Mouse (Mus musculus): ENCODE results near the gene Tcp11l2.

Gene Tcp11l2

DNA sequence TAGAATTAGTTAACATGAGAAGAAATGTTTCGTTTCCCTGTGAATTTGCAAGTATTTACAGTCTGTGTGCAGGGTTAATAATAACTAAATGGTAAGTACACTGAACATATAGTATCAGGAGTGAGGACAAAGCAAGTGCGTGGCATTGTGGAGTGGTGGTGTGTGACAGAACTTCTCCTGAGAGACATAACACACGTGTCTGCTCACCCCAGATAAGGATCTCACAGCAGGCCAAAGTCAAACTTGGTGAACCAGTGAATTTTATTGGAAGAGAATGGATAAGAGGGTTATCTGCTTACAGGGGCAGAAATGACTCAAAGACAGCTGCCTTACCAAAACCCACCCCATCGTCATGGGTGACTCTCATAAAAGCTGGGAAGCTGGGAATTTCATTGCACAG lies 72.5 kb downstream of the Tcp11l2 start:
- DNase-seq (ENCODE audit: extremely low read depth, low read depth, low spot score): no peak

DNA sequence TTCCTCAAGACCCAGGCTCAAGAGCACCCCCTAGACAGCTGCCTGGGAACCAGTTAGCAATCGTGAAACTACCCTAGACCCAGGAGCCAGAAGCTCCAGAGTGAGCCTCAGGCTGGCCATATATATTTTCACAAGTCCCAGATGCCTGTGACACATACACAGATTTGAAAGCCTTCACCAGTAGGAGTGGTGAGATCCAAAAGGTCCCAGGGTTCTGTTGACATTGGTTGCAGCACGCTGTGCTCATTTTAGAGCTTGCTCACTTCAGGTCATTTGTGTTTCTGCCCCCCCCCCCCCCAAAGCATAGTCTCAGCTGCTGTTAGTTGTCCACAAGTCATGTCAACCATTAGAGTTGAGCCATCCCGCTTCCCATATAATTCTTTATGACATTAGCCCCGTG lies 77.6 kb downstream of the Tcp11l2 start:
- DNase-seq (ENCODE audit: extremely low read depth, low read depth, low spot score): no peak

DNA sequence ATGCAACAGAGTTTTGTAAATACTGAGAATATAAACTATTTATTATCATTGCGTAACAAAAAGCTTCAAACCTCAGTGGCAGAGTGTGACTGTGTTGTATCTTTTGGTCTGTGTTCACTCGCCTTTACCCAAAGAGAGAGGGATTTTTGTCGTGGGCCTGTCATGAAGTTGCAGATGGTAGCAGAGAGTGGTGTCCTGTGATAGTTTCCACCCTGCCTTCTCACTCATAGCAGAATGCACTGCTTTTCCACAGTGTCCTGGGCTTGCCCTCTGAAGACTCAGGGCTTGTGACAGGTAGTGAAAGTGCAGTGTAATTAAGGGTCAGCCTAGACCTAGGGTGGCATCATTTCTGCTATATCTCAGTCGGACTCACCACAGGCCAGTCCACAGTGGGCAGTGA lies 78.3 kb downstream of the Tcp11l2 start:
- no peak for DNase-seq (ENCODE audit: extremely low read depth, low read depth, low spot score)

DNA sequence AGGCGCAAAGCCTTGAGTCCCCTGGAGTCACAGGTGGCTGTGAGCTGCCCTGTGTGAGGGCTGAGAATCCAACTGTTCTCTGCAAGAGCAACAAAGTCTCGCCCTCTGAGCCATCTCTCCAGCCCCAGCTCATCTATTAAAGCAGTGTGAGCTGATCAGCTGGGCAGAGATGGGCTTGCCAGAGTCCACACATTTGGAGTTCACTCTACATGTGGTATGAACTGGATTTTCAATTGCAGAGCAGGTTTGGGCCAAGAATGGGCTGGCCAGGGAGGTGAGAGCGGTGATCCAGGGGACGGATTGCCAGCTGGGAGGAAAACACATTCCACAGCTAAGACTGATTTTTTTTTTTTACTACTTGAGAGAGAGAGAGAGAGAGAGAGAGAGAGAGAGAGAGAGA lies 80.2 kb downstream of the Tcp11l2 start:
- DNase-seq (ENCODE audit: extremely low read depth, low read depth, low spot score): no peak

DNA sequence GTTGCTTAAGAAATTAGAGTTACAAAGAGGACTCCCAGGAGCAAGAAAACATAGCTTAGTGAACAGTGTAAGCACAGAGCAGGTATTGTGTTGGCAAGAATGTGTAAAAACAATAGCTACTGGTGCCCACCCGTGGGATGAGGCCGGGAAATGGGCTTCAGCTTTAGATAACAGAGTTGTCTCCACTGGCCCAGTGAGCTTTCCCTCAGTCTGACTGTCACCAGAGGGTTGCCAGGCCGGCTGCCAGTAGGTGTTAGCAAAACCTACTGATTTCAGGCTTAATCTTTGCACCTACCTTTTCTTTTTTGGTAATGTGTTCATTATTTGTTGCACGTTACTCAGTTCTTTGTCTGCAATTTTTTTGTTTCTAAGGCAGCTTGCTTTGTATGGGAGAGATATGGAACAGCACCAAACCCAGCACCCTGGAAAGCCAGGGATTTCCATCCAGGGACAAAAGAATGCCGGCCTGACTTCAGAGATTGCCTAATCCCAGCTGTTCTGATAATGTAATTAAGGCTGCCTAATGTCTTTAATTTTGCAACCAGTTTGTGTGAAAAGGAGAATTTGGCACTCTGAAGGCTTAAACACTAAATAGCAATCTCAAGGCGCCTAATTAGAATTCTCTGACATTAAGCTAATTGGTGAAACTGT lies 81.1 kb downstream of the Tcp11l2 start:
- no peak for DNase-seq (ENCODE audit: extremely low read depth, low read depth, low spot score)

DNA sequence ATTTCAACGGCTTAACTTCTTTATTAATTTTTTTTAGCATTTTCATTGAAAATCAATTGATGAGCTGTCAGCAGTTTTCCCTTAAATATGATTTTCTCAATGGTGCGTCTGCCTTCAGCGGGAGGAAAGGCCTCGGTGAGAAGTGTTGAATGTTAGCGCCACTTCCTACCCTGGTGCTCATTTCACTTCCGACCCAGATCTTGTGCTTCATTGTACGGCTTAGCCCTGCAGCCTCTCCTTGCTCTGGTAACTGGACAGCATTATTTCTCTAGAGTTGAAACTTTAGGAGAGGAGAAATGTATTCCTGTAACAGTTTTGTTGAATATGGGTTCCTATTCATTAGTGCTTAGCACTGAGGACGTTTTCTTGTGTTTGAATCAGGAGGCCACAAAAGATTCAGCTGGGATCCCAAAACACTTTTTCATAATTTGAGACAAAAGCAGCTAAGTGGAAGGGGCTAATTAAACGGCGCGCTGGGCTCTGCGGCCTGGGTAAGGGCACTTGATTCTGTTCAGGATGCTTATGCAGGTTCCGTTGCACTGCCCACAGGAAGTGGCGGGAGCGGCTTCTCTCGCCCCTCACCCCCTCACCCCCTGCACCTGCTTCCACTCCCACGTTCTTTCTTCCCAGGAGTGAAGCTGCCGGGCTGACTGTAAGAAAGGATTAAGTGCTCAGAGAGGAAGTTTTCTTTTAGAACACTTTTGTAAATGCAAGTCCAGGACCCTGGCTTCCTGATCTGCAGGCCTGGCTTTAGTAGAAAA lies 81.8 kb downstream of the Tcp11l2 start:
- DNase-seq (ENCODE audit: extremely low read depth, low read depth, low spot score): no peak

DNA sequence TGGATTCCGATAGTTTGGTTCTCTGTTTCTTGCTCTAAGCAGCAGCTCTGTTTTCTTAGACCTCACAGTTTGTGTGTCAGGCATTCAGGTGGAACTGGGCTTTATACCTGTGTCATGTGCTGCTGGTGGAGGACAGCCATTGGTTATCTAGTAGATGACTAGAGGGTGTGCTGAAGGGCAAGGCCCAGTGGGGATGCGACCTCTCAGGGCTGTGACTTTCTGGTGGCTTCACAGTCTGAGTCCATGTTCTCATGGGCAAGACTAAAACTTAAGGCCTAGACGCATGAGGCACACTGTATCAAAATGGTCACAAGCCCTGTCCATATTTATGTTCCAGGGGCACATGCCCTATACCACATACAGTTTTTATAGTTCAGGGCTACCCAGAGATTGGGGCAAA lies 82.9 kb downstream of the Tcp11l2 start:
- no peak for DNase-seq (ENCODE audit: extremely low read depth, low read depth, low spot score)

DNA sequence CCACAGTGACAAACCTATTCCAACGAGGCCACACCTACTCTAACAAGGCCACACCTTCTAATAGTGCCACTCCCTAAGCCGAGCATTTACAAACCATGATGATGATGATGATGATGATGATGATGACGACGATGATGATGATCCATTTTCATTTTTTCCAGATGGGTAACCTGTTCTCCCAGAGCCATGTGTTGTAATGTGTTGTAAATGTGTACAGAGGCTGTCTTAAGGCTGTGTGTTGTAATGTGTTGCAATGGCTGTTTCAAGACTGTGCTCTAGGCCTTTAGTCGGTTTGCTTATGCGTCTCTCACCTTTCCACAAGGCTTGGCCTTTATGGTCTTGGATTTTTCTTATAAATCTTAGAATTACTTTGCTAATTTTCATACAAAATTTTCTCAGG lies 85.7 kb downstream of the Tcp11l2 start:
- DNase-seq (ENCODE audit: extremely low read depth, low read depth, low spot score): no peak
